Mouse (Mus musculus) stomach, postnatal 0 days (tissue): ENCODE data around the gene Kpnb1. TPM values are rescaled to one million over a fixed set of nuclear protein-coding genes. Genes with fewer than 3 reads are reported as not detected.
A peak's percentile ranks its signal among the peaks of the same experiment; 100 is the strongest.

Source experiments
- ATAC-seq: fragments of 200-750 bp; cut with Nextera tagmentation; 2 replicates; pipeline ENCODE4 v1.8.0; 2017; ENCODE audit not compliant: low FRiP score, low TSS enrichment
- DNase-seq: peaks from one replicate; pipeline ENCODE4 v3.0.0-alpha.2; 2016; ENCODE audit warnings: low spot score
- H3K27ac ChIP-seq: fragments of 300-500 bp; sonication (generic); replicated peaks from 2 replicates; pipeline ENCODE4 v1.5.1; 2014; ENCODE audit warnings: mild to moderate bottlenecking, control low read depth
- H3K27me3 ChIP-seq: fragments of 300-500 bp; sonication (generic); 2 replicates; pipeline ENCODE4 v1.6.1; 2014; ENCODE audit warnings: low read length; ENCODE audit not compliant: control insufficient read depth, insufficient read depth
- H3K36me3 ChIP-seq: fragments of 300-500 bp; sonication (generic); 2 replicates; pipeline ENCODE4 v1.6.1; 2014; ENCODE audit warnings: low read length, mixed read lengths; ENCODE audit not compliant: control insufficient read depth, insufficient read depth
- H3K4me1 ChIP-seq: fragments of 300-500 bp; sonication (generic); replicated peaks from 2 replicates; pipeline ENCODE4 v1.6.1; 2014; ENCODE audit warnings: antibody characterized with exemption; ENCODE audit not compliant: control insufficient read depth, insufficient read depth
- H3K4me2 ChIP-seq: fragments of 300-500 bp; sonication (generic); replicated peaks from 2 replicates; pipeline ENCODE4 v1.6.1; 2014; ENCODE audit warnings: low read depth, mild to moderate bottlenecking, control low read depth, moderate library complexity
- H3K4me3 ChIP-seq: fragments of 300-500 bp; sonication (generic); 2 replicates; pipeline ENCODE4 v1.5.1; 2014; ENCODE audit warnings: low read depth, low read length, control low read depth
- H3K9ac ChIP-seq: fragments of 300-500 bp; sonication (generic); 2 replicates; pipeline ENCODE4 v1.6.1; 2014; ENCODE audit warnings: mild to moderate bottlenecking, low read length, control low read depth, mixed read lengths
- H3K9me3 ChIP-seq: fragments of 300-500 bp; sonication (generic); 2 replicates; pipeline ENCODE4 v1.6.1; 2016; ENCODE audit warnings: low read length; ENCODE audit not compliant: control insufficient read depth
- CTCF ChIP-seq: IDR thresholded peaks from 2 replicates; pipeline ENCODE4 v1.5.1; 2016; ENCODE audit warnings: antibody characterized with exemption, low read depth, mild to moderate bottlenecking, moderate library complexity
- EP300 ChIP-seq: optimal IDR thresholded peaks from 2 replicates; pipeline ENCODE3; 2016; ENCODE audit warnings: antibody characterized with exemption
- WGBS: fragments of 180-500 bp; shearing (Covaris S2); extraction: QIAGEN DNeasy Blood & Tissue Kit; methylation state at CpG from one replicate; pipeline ENCODE4 v1.1.7; 2014; 5-methylcytosine and 5-hydroxymethylcytosine counted together
- microRNA-seq: library from miRNA; unstranded; fragments of <30 nt; microRNA quantifications from one replicate; pipeline ENCODE4, GENCODE M21; 2016
- polyA plus RNA-seq: library from polyadenylated mRNA; unstranded; fragments of >200 nt; fragmentation: Nextera tagmentation; extraction: Ambion mirVana; gene quantifications from 2 replicates; pipeline ENCODE4 v1.2.1, GENCODE M21; 2015

Kpnb1 gene
- polyA plus RNA-seq, 1 experiment from 2014 or later: 19.2 TPM

DNA sequence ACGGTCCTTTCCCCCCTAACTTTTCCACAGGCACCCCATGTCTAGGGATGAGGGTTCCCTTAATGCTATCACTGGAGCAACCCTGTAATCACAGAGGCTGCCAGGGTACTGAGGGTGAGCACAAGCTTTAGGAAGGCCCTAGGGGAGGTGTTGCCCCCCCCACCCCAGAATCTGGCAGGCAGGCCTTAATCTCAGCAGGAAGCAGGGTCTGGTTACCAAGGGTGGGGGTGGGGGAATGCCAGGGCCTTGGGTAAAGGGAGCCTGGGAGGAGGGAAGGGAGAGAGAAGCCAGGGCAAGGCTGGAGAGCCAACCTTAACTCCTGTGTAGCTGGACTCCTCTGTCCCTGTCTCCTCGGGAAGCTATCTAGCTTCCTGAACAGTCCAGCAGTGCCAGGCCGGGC is 67.0 kb downstream of the Kpnb1 start:
- Histone ChIP-seq H3K27me3 (0 out of 2 replicates have a peak, but pooled peaks cover under 1% of the 10 kb centered on the region), H3K9ac (no peak overlapping the region), H3K27ac (no peak overlapping the region), H3K4me3 (no peak overlapping the region), H3K4me1 (no peaks in the 10 kb centered on the region), H3K9me3 (no peaks in the 10 kb centered on the region), H3K4me2 (no peak overlapping the region), H3K36me3 (no peaks in the 10 kb centered on the region)
- WGBS: 74% methylated on average over 3 of the region's 3 CpGs
- ATAC-seq: no peak
- DNase-seq: no peak
- TF ChIP-seq CTCF: no peak
- TF ChIP-seq EP300: no peak

DNA sequence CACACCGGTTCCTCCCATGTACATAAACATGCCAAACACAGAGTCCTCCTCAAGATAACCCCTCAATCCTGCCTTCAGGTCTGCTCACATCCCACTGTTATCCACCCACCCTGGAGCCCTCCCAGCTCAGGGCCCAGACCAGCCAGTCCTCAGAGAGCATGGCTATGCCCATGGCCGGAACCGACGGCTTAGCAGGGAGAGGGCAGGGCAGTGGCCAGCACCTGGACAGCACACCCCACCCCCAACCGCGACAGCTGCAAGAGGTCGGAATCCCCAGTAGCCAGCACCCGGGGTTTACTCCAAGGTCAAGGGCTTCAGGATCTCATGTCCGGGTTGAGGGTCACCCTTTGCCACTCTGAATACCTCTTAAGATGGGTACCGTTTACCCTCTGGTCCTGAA is 67.5 kb downstream of the Kpnb1 start:
- 53% methylated on average over 10 of the region's 10 CpGs for WGBS
- Histone ChIP-seq H3K36me3 (no peaks in the 10 kb centered on the region), H3K4me3 (no peak overlapping the region), H3K9ac (no peak overlapping the region), H3K4me2 (no peak overlapping the region), H3K27ac (no peak overlapping the region), H3K4me1 (no peaks in the 10 kb centered on the region), H3K9me3 (no peaks in the 10 kb centered on the region), H3K27me3 (0 out of 2 replicates have a peak, but pooled peaks cover 3% of the 10 kb centered on the region)
- no peak for ATAC-seq
- no peak for DNase-seq
- no peak for TF ChIP-seq CTCF
- TF ChIP-seq EP300: no peak

GRCm38 (mm10) chr11:97115797-97116196 is 71.9 kb downstream of the Kpnb1 start:
- peak overlapping the region; percentile 35; the same call in 1 of the 2 replicates for H3K4me3 ChIP-seq
- no peak overlapping the region for H3K27ac ChIP-seq

GRCm38 (mm10) chr11:97114671-97115601 is 72.7 kb downstream of the Kpnb1 start, which contains the start of gene Tbx21:
TSS of gene Tbx21 (minus strand) at chr11:97115331.
- TF ChIP-seq EP300 (no peak), CTCF (no peak)
- H3K9me3 ChIP-seq: no peaks in the 10 kb centered on the region
- H3K27ac ChIP-seq: no peak within 1 kb of the TSS
- WGBS: under 1% methylated on average over 82 of the region's 87 CpGs
- peak within 1 kb of the TSS; percentile 35 for H3K4me3 ChIP-seq
- H3K9ac ChIP-seq: no peak within 1 kb of the TSS
- ATAC-seq (peak; percentile 31; the same call in 1 of the 2 replicates), DNase-seq (no peak)
- peak within 1 kb of the TSS; percentile 56 for H3K4me2 ChIP-seq
- peaks cover 8% of the 10 kb centered on the region; the same call in 1 of the 2 replicates for H3K27me3 ChIP-seq
- no peaks in the 10 kb centered on the region for H3K36me3 ChIP-seq
- no peaks in the 10 kb centered on the region for H3K4me1 ChIP-seq

More at GRCm38 (mm10) chr11:97115797-97116196, 71.9 kb downstream of the Kpnb1 start:
- H3K36me3 ChIP-seq: no peaks in the 10 kb centered on the region
- ATAC-seq: no peak
- no peak for DNase-seq
- no peaks in the 10 kb centered on the region for H3K4me1 ChIP-seq
- H3K9me3 ChIP-seq: no peaks in the 10 kb centered on the region
- TF ChIP-seq EP300: no peak
- TF ChIP-seq CTCF: no peak
- H3K4me2 ChIP-seq: no peak overlapping the region; the same call in 1 of the 2 replicates
- H3K27me3 ChIP-seq: peaks cover 8% of the 10 kb centered on the region; the same call in 1 of the 2 replicates
- no peak overlapping the region for H3K9ac ChIP-seq
- whole genome bisulfite sequencing: 12% methylated on average over 11 of the region's 11 CpGs

- Histone ChIP-seq H3K36me3 (no peaks in the 10 kb centered on the region), H3K27me3 (peaks cover 8% of the 10 kb centered on the region; the same call in 1 of the 2 replicates), H3K27ac (no peak overlapping the region), H3K4me2 (no peak overlapping the region), H3K9me3 (no peaks in the 10 kb centered on the region), H3K4me3 (no peak overlapping the region), H3K4me1 (no peaks in the 10 kb centered on the region), H3K9ac (no peak overlapping the region)
- 79% methylated on average over 9 of the region's 9 CpGs for WGBS
- ATAC-seq (no peak), DNase-seq (no peak)
- no peak for TF ChIP-seq CTCF
- no peak for TF ChIP-seq EP300
Observed at GRCm38 (mm10) chr11:97112519-97113125, 75.1 kb downstream of the Kpnb1 start.

Small RNA genes within 50 kb of the gene (microRNA-seq; reads per million reads assigned to microRNA genes)
- gene Mir7235: not detected

Other genes with a start within 250 kb of the Kpnb1 start
- 56.7 and 57.1 TPM in 2 replicates for gene Pnpo, start 243.9 kb downstream of the Kpnb1 start, polyA plus RNA-seq
- gene Sp2, start 204.9 kb downstream of the Kpnb1 start, polyA plus RNA-seq: 5.8 and 7.1 TPM in 2 replicates
- 21.2 and 22.0 TPM in 2 replicates for gene Sp6, start 174.5 kb downstream of the Kpnb1 start, polyA plus RNA-seq
- 11.8 and 12.5 TPM in 2 replicates for gene Scrn2, start 157.9 kb downstream of the Kpnb1 start, polyA plus RNA-seq
- gene Lrrc46, start 146.5 kb downstream of the Kpnb1 start, polyA plus RNA-seq: 0.36 and 0.45 TPM in 2 replicates
- 56.3 and 60.8 TPM in 2 replicates for gene Mrpl10, start 146.3 kb downstream of the Kpnb1 start, polyA plus RNA-seq
- 7.5 and 8.6 TPM in 2 replicates for gene Osbpl7, start 137.3 kb downstream of the Kpnb1 start, polyA plus RNA-seq
- gene Tbx21, start 72.5 kb downstream of the Kpnb1 start, polyA plus RNA-seq: 0.05 and 0.10 TPM in 2 replicates
- 1.8 and 2.4 TPM in 2 replicates for gene Tbkbp1, start 36.4 kb downstream of the Kpnb1 start, polyA plus RNA-seq
- gene Npepps, start 92.8 kb upstream of the Kpnb1 start, polyA plus RNA-seq: 43.4 and 52.8 TPM in 2 replicates
- gene Mrpl45, start 127.8 kb upstream of the Kpnb1 start, polyA plus RNA-seq: 28.2 and 28.8 TPM in 2 replicates
- gene Gpr179, start 164.2 kb upstream of the Kpnb1 start, polyA plus RNA-seq: 0.17 and 0.23 TPM in 2 replicates
- 1.3 and 1.7 TPM in 2 replicates for gene Socs7, start 174.7 kb upstream of the Kpnb1 start, polyA plus RNA-seq
- gene Arhgap23, start 227.7 kb upstream of the Kpnb1 start, polyA plus RNA-seq: 4.3 and 4.6 TPM in 2 replicates